Comparison of ENCODE assay signal across 20 mouse cellular contexts in the genomic region with DNA sequence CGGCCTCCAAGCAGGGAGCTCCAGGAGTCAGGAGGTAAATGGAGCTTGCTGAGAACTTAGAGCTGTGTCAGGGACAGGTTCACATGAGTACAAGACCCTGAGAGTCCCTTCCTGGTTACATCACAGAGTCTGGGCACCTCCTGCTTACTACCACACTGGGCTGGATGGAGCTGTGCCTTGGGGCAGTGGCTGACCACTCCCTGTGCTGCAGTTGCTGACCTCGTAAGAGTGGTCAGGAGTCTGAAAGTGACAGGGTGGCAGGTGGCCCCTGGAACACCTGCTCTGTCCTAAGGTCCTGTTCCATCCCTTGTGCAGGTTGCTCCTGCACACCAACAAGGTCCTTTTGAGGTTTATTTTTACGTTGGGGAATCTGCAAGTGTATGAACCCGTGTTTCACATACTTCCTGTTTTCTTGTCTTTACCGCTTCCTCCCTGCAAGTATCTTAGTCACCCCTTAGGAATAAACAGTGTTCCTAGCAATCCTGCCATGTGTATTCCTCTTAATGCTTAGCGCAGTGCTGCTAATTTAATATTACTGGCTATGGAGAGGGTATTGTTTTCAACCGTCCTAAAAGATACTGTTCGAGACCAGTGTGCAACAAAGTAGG. TPM values are rescaled to one million over a fixed set of nuclear protein-coding genes. Genes with fewer than 3 reads are reported as not detected.
DNase-seq lines count a peak whose midpoint lies in the region; TF ChIP-seq lines count a peak whose summit lies in the region.
"Had no signal": no experiment of that assay in that cellular context is flagged by ENCODE, and none has a peak within 500 bp of the region (broad histone marks: within the 10 kb centered on the region; RNA-seq: fewer than 3 reads in every experiment).

No protein-coding gene starts in this region.

- TF ChIP-seq POLR2A in cortical plate, adult 2 months (IDR thresholded peaks at IDR 0.05; ENCODE audit: extremely low read depth, insufficient read depth, low read length), result no peak

- 0 out of 2 replicates have a peak, but pooled peaks cover 3% of the 10 kb centered on the region for H3K9me3 ChIP-seq in megakaryocyte, embryonic 14.5 days
- H3K9me3 ChIP-seq: forebrain, embryonic 15.5 days; hindbrain, embryonic 13.5 days; limb, embryonic 13.5 days; neural tube, embryonic 15.5 days had no signal

- H3K27me3 ChIP-seq in megakaryocyte, embryonic 14.5 days (replicated peaks), result no peaks in the 10 kb centered on the region
- H3K27me3 ChIP-seq: forebrain, embryonic 15.5 days; hindbrain, embryonic 13.5 days; limb, embryonic 13.5 days; neural tube, embryonic 15.5 days had no signal

- TF ChIP-seq CTCF in layer of hippocampus, adult 2 months (conservative IDR thresholded peaks at IDR 0.05), result no peak
- no peak for TF ChIP-seq CTCF in cortical plate, adult 2 months (IDR thresholded peaks at IDR 0.05; ENCODE audit: extremely low read depth, insufficient read depth, low read length)
- TF ChIP-seq CTCF in left cerebral cortex, adult 2 months (IDR thresholded peaks at IDR 0.05), result no peak

- H3K4me1 ChIP-seq in cortical plate, adult 2 months (ENCODE audit: control insufficient read depth, insufficient read depth, low read length), result peaks cover 3% of the 10 kb centered on the region
- H3K4me1 ChIP-seq in megakaryocyte, embryonic 14.5 days, result peaks cover 76% of the 10 kb centered on the region
- H3K4me1 ChIP-seq: forebrain, embryonic 15.5 days; hindbrain, embryonic 13.5 days; neural tube, embryonic 15.5 days had no signal

- H3K27ac ChIP-seq in layer of hippocampus, adult 2 months, result 0 out of 2 replicates have a peak overlapping the region, but pooled peaks have one; percentile 48
- peak overlapping the region; percentile 15; the same call in 1 of the 2 replicates for H3K27ac ChIP-seq in cortical plate, adult 2 months (ENCODE audit: insufficient read depth, low read length)
- no peak overlapping the region for H3K27ac ChIP-seq in left cerebral cortex, adult 2 months
- H3K27ac ChIP-seq: forebrain, embryonic 15.5 days; hindbrain, embryonic 13.5 days; limb, embryonic 13.5 days; neural tube, embryonic 15.5 days had no signal

- no peak overlapping the region for H3K4me3 ChIP-seq in layer of hippocampus, adult 2 months
- no peak overlapping the region for H3K4me3 ChIP-seq in cortical plate, adult 2 months (ENCODE audit: insufficient read depth, low read length)
- peak overlapping the region; percentile 85 for H3K4me3 ChIP-seq in megakaryocyte, embryonic 14.5 days (replicated peaks)
- H3K4me3 ChIP-seq in left cerebral cortex, adult 2 months, result no peak overlapping the region
- H3K4me3 ChIP-seq: erythroblast, embryonic 14.5 days; forebrain, embryonic 15.5 days; hindbrain, embryonic 13.5 days; limb, embryonic 13.5 days; neural tube, embryonic 15.5 days had no signal

- DNase-seq in layer of hippocampus, adult 2 months (ENCODE audit: low spot score in 2 of 2), result no peak
- no peak for DNase-seq in layer of hippocampus, adult 18-20 months (ENCODE audit: low spot score in 2 of 2)
- DNase-seq in A20 (ENCODE audit: low read depth, low spot score), result peak; percentile 39
- DNase-seq in adipocyte (ENCODE audit: low spot score), result no peak
- no peak for DNase-seq in left cerebral cortex, adult 2 months (ENCODE audit: extremely low spot score in 1 of 2, low spot score in 2 of 2)
- DNase-seq in gastrocnemius, postnatal 36 days, result no peak
- DNase-seq: cerebellum, adult 11-12 months; cerebellum, postnatal 25 days; heart, adult 18-20 months; retina, postnatal 1 day; right cerebral cortex, postnatal 4 days had no signal

- peaks cover 36% of the 10 kb centered on the region for H3K36me3 ChIP-seq in megakaryocyte, embryonic 14.5 days (replicated peaks; ENCODE audit: low read length)
- H3K36me3 ChIP-seq: forebrain, embryonic 15.5 days; limb, embryonic 13.5 days; neural tube, embryonic 15.5 days had no signal

- intact Hi-C loops in left cerebral cortex, adult 2 months (cut with DNase I), result no loop called here
- intact Hi-C loops in gastrocnemius, postnatal 36 days (cut with DNase I), result no loop called here

RNA-seq across cellular contexts. Expression of gene Emg1, which starts 23.7 kb away (rescaled TPM):
- total RNA-seq in layer of hippocampus, adult 2 months (2021), result 10 to 100 TPM; 58.0 to 58.7 TPM
- total RNA-seq in layer of hippocampus, adult 18-20 months (2021), result 10 to 100 TPM; 52.6 to 58.2 TPM
- polyA plus RNA-seq in cortical plate, adult 2 months (2012; rRNA removed), result 57.3 and 58.3 TPM in 2 replicates
- 46.3 and 153 TPM in 2 replicates for polyA plus RNA-seq in megakaryocyte, embryonic 14.5 days (2012; ENCODE audit: insufficient read depth, low replicate concordance)
- 10 to 100 TPM; 47.4 to 50.9 TPM for total RNA-seq in left cerebral cortex, adult 2 months (2021)
- 10 to 100 TPM; 51.9 to 53.8 TPM for total RNA-seq in gastrocnemius, postnatal 36 days (2021)

RNA-seq across cellular contexts. Expression of gene Phb2, which starts 23.9 kb away (rescaled TPM):
- 100 to 1,000 TPM; 121 to 124 TPM for total RNA-seq in layer of hippocampus, adult 2 months (2021)
- 100 to 1,000 TPM; 115 to 123 TPM for total RNA-seq in layer of hippocampus, adult 18-20 months (2021)
- polyA plus RNA-seq in cortical plate, adult 2 months (2012; rRNA removed), result 104 and 105 TPM in 2 replicates
- polyA plus RNA-seq in megakaryocyte, embryonic 14.5 days (2012; ENCODE audit: insufficient read depth, low replicate concordance), result 72.8 and 150 TPM in 2 replicates
- 100 to 1,000 TPM; 115 to 120 TPM for total RNA-seq in left cerebral cortex, adult 2 months (2021)
- 100 to 1,000 TPM; 140 to 161 TPM for total RNA-seq in gastrocnemius, postnatal 36 days (2021)

RNA-seq across cellular contexts. Expression of gene Lpcat3, which starts 25.4 kb away (rescaled TPM):
- total RNA-seq in layer of hippocampus, adult 2 months (2021), result 10 to 100 TPM; 31.0 to 32.6 TPM
- 10 to 100 TPM; 25.2 to 29.2 TPM for total RNA-seq in layer of hippocampus, adult 18-20 months (2021)
- 45.3 and 47.6 TPM in 2 replicates for polyA plus RNA-seq in cortical plate, adult 2 months (2012; rRNA removed)
- 119 and 190 TPM in 2 replicates for polyA plus RNA-seq in megakaryocyte, embryonic 14.5 days (2012; ENCODE audit: insufficient read depth, low replicate concordance)
- total RNA-seq in left cerebral cortex, adult 2 months (2021), result 10 to 100 TPM; 20.5 to 21.5 TPM
- total RNA-seq in gastrocnemius, postnatal 36 days (2021), result 10 to 100 TPM; 16.3 to 18.3 TPM

RNA-seq across cellular contexts. Expression of gene Ptpn6, which starts 50.3 kb away (rescaled TPM):
- total RNA-seq in layer of hippocampus, adult 2 months (2021), result 1 to 10 TPM; 5.5 to 6.6 TPM
- total RNA-seq in layer of hippocampus, adult 18-20 months (2021), result 1 to 10 TPM; 4.1 to 4.6 TPM
- 6.3 and 6.5 TPM in 2 replicates for polyA plus RNA-seq in cortical plate, adult 2 months (2012; rRNA removed)
- polyA plus RNA-seq in megakaryocyte, embryonic 14.5 days (2012; ENCODE audit: insufficient read depth, low replicate concordance), result 19.9 and 20.1 TPM in 2 replicates
- total RNA-seq in left cerebral cortex, adult 2 months (2021), result 1 to 10 TPM; 3.3 to 4.0 TPM
- 1 to 10 TPM in 1 of 2 experiments, under 1 TPM in 1; 0.64 to 2.5 TPM for total RNA-seq in gastrocnemius, postnatal 36 days (2021)

RNA-seq across cellular contexts. Expression of gene C1s2, which starts 52.4 kb away (rescaled TPM):
- total RNA-seq in layer of hippocampus, adult 2 months (2021), result under 1 TPM; 0.26 to 0.52 TPM
- total RNA-seq in layer of hippocampus, adult 18-20 months (2021), result under 1 TPM; 0.40 to 0.41 TPM
- polyA plus RNA-seq in cortical plate, adult 2 months (2012; rRNA removed), result 0.29 and 0.34 TPM in 2 replicates
- not detected in 2 replicates for polyA plus RNA-seq in megakaryocyte, embryonic 14.5 days (2012; ENCODE audit: insufficient read depth, low replicate concordance)
- under 1 TPM; 0.23 to 0.36 TPM for total RNA-seq in left cerebral cortex, adult 2 months (2021)
- under 1 TPM; 0.32 to 0.56 TPM for total RNA-seq in gastrocnemius, postnatal 36 days (2021)
- polyA plus RNA-seq: embryonic facial prominence, embryonic 11.5 days; erythroblast, embryonic 14.5 days; intestine, embryonic 14.5 days; limb, embryonic 13.5 days had no signal
